Mouse (Mus musculus) urinary bladder, postnatal 25 days (tissue): ENCODE measurements around the gene Gm5767.
"Not testable (repeated sequence)": the region's sequence is repeated elsewhere in the genome, so short reads cannot be mapped to it uniquely, and the experiment has no call there.

ENCODE experiments used
- DNase-seq: peaks from one replicate; pipeline ENCODE4 v3.0.0; 2022; ENCODE audit warnings: low spot score

The Gm5767 gene

DNA sequence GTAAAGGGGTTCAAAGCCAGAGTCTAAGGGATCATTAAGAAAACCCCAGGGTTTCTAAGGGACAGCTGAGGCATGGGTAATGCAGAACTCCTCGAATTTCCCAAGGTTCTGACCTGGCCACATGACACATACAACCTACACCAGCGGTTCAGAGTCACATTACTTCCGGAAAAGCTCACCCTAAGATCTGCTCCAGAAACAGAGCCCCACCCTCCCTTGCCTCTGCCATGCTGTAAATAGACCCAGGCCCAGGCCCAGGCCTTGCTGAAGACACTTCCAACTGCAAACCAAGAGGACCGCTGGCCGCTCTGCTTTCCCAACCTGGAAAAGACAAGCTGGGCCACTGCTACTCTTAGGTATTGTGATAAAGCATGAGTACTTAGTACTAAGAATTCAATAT lies 34.3 kb downstream of the Gm5767 start:
- no peak for DNase-seq

DNA sequence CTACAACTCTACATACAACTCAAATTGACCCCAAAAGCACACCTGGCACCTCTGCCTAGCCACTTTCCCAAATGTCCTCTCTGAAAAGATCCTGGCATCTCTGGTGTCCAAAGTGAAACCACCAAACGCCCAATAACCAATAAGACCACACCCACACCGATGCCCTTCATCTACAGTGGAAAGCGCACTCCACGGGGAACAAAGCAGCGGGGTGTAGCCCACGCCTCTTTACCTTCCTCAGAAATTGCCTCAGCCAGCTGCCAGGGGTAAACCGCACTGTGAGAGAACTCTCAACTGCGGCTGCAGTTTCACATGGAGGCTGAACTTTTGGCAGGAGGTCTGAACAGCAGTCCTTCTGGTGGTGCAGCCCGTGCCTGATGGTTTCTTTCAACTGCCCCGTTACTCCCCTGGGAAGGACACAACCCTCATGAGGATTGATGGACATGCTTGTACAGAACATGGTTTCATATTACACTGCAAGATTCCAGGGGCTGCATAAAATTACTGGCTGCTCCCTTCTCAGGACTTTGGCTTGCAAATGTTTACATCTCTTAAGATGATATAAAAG lies 35.0 kb downstream of the Gm5767 start:
- DNase-seq: no peak

DNA sequence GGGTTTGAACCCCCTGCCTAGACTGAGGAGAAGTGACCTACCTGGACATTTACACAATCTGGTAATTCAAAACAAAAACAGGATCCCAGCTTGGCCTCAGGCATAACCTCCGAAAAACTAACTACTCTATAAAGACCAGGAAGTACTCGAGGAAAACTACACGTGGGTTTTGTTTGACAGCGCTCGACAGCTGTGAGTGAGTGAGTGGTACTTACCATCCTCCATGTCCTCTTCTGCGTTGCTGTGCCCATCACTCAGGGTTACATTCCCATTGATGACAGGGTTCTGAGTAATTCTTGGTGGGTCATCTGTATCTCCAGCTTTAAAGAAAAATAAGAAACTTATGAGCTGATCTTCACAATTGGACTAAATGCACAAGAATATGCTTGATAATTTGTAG lies 35.7 kb downstream of the Gm5767 start:
- no peak for DNase-seq

DNA sequence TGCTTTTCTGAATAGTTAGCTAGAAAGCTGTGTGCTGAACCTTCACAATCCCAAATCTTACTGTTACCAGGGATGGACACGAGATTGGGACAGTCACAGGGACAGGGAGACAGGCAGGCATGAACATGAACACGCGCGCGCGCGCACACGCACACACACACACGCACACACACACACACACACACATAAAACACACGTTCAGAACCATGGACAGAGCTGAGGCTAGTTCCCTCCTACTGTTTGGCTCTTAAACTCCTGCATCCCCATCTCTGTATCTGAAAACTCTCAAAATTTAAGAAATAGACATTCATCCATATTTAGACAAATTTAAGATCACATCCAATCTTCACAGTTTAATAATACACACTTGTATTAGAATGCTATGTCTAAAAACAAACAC lies 37.2 kb downstream of the Gm5767 start:
- DNase-seq: no peak

DNA sequence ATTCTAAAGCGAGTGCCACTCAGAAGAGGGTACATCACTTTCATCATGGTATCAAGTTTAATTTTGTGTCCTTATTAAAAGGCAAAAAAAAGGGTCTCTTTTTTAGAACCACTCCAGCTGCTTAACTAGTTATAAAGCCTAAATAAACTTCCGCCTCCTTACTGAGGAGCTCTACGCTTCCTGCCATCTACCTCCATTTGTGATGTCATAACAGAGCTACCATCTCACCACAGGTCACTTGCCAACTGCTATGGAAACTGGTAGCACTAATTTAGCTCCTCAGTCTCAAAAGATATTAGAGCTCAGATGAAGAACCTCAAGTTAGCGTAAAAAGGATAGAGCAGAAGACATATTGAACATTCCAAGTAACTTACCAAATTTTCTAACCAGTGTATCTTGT lies 39.9 kb downstream of the Gm5767 start:
- DNase-seq: no peak

DNA sequence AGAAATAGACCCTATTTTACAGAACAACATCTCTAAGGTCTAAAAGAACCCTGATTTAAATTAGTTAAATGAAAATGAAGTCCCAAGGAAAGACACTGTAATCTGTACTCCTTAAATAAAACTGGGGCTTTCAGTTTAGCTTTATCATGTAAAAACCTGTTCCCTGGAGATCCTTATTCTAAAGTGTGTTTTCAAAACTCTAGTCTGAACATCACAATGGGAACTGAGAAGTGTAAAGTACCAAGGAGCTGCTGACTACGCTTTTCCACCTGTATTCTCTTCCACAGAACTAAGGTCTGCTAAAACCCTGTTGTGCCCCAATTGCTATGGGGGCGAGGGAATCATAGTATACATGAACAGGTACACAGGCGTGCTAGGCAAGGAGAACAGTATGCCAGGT lies 43.5 kb downstream of the Gm5767 start:
- DNase-seq: no peak

DNA sequence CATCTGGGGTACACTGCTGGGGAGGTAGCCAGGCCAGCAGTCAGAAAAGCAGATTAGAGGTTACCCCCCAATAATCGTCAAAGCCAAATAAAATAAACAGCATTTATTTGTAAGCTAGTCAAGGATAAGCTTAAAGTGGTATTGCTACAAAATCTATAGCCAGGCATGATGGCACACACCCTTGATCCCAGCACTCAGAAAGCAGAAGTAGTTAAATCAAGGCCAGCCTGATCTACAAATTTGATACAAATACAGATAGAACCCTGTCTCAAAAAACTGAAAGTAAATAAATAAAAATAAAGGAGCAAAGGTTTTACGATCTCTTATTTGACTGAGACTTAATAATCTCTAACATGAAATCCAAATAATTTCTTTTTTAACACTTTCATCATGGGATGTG lies 45.2 kb downstream of the Gm5767 start:
- no peak for DNase-seq

DNA sequence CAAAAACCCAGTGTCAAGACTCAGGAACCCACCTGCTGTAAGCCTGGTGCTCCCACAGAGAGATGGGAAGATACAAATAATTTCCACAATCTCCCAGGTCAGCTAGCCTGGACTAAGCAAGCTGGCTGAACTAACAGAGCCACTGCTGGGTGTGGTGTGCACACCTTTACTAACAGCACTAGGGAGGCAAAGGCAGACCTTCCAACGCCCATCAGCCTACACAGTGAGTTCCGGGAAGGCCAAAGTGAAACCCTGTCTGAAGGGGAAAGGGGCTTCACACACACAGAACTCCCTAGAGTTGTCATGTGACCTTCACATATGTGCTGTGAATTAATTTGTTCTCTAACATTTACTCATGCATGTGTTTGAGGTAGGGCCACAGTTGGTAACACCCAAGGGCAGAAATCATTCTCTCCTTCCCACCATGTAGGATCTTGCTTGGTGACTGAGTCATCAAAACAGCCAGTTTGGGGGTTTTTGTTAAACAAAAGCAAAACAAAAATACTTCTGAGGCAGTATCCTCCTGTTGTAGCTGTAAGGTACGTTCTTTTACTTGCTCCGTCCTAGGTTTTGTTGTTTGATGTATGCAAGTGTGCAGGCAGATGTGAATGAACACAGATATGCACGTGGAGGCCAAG lies 47.7 kb downstream of the Gm5767 start:
- no peak for DNase-seq

DNA sequence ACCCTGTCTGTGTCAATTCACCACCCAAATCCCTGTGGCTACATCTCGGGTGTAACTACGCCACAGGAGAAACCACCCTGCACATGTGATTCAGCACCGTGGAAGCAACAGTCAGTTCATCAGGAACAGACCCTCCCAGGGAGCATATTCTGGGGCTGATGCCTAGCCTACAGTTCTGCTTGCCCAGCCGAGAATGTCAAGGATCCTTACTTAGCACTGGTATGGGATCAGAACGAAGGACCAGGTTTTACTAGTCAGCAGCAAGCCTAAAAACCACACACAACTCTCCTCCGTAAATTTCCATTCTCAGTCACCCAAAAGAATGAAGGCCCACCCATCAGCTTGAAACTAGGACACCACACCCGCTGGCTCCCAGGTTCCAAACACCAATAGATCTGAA lies 51.1 kb downstream of the Gm5767 start:
- DNase-seq: no peak

DNA sequence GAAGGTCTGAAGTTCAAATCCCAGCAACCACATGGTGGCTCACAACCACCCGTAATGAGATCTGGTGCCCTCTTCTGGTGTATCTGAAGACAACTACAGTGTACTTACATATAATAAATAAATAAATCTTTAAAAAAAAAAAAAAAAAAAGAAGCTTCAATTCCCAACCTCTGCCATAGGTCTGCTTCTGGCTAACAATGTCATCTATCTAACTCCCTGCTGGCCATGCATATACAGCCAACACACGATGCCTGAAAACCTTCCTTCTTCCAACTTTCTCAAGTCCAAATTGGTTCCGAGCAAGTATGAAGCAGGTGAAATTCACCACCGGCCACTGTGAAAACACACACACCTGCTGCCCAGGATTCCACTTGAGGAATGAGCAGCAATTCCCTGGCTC lies 51.9 kb downstream of the Gm5767 start:
- DNase-seq: not testable (repeated sequence)
